Mouse (Mus musculus): ENCODE measurements around the gene Dner.

DNA sequence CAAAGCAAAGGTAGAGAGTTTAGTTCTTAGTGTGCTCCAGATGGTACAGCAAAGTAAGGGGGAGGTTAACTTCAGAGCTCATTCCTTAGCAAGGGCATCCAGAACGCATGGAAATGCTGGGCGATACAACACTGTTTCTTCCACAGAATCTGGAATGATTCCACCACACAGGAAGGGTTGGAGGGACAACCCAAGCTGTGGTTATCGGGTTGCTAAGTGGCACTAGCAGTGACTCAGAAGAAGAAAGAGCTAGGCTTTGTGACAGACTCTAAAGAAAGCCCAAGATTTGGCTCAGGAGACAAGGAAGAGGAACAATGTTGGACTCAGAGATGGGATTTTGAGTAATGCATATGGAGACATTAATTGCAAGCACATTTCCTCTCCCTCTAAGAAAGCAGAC is 231.3 kb downstream of the Dner start:
- no peak for TF ChIP-seq POLR2A (IDR thresholded peaks at IDR 0.05; ENCODE audit: insufficient read depth, low read depth, low read length)
- no peak for TF ChIP-seq CTCF (IDR thresholded peaks at IDR 0.05)
- TF ChIP-seq EP300 (IDR thresholded peaks at IDR 0.05; ENCODE audit: insufficient read depth, low read depth, low read length) = no peak
